Mouse (Mus musculus): ENCODE measurements around the gene Slc39a11. TPM values are rescaled to one million over a fixed set of nuclear protein-coding genes. Genes with fewer than 3 reads are reported as not detected.

Gene Slc39a11
- total and polyA plus RNA-seq, 3 experiments = 5.0 to 9.9 (median 5.3) TPM

DNA sequence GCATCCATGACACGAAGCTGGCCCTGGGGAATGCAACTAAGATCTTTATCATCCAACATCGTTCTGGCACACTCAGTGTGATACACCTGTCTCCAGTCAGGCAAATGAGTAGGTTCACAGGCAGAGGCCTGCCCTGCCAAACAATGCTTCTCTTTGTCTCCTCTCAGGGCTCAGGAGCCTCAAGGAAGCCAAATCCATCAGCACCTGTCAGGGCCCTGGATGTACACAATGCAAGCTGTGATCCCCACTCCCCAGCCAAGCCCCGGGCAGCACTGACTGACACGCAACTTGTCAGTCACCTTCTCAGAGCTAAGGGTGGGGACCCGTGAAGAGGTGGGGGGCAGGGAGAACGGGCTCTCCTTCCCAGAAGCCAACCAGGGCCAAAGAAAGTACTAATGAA, 417.8 kb downstream of the Slc39a11 start:
- ATAC-seq (ENCODE audit: extremely low read depth, insufficient number of reproducible peaks, low FRiP score, poor library complexity, severe bottlenecking) (no peak), DNase-seq (ENCODE audit: low spot score) (no peak)
- no peaks in the 10 kb centered on the region for H3K27me3 ChIP-seq (ENCODE audit: insufficient read depth, low read length)
- TF ChIP-seq POLR2AphosphoS5 (IDR thresholded peaks at IDR 0.05; ENCODE audit: insufficient replicate concordance, low read depth, low read length) (no peak), CTCF (IDR thresholded peaks at IDR 0.05; ENCODE audit: low read depth, low read length) (no peak), TAL1 (conservative IDR thresholded peaks at IDR 0.05; ENCODE audit: low read depth, low read length) (no peak), GATA1 (IDR thresholded peaks at IDR 0.05; ENCODE audit: borderline replicate concordance, low read length) (no peak), GATA2 (IDR thresholded peaks at IDR 0.05; ENCODE audit: borderline replicate concordance, low read depth, low read length) (no peak)
- no peaks in the 10 kb centered on the region for H3K4me1 ChIP-seq (ENCODE audit: insufficient read depth, low read depth, low read length)
- no peak overlapping the region for H3K4me3 ChIP-seq (ENCODE audit: low read depth, low read length)
- peaks cover 58% of the 10 kb centered on the region for H3K9me3 ChIP-seq (replicated peaks)
- no peaks in the 10 kb centered on the region for H3K36me3 ChIP-seq (replicated peaks)

GRCm38 (mm10) chr11:113230410-113231132, 419.3 kb downstream of the Slc39a11 start:
- H3K27me3 ChIP-seq (ENCODE audit: insufficient read depth, low read length) = no peaks in the 10 kb centered on the region
- ATAC-seq (ENCODE audit: extremely low read depth, insufficient number of reproducible peaks, low FRiP score, poor library complexity, severe bottlenecking) = no peak
- no peaks in the 10 kb centered on the region for H3K36me3 ChIP-seq (replicated peaks)
- H3K9me3 ChIP-seq (replicated peaks) = peaks cover 61% of the 10 kb centered on the region
- H3K4me1 ChIP-seq (ENCODE audit: insufficient read depth, low read depth, low read length) = no peaks in the 10 kb centered on the region
- no peak for DNase-seq (ENCODE audit: low spot score)
- H3K4me3 ChIP-seq (ENCODE audit: low read depth, low read length) = no peak overlapping the region
- no peak for TF ChIP-seq POLR2AphosphoS5 (IDR thresholded peaks at IDR 0.05; ENCODE audit: insufficient replicate concordance, low read depth, low read length)
- TF ChIP-seq TAL1 (conservative IDR thresholded peaks at IDR 0.05; ENCODE audit: low read depth, low read length) = no peak
- TF ChIP-seq GATA2 (IDR thresholded peaks at IDR 0.05; ENCODE audit: borderline replicate concordance, low read depth, low read length) = no peak
- no peak for TF ChIP-seq GATA1 (IDR thresholded peaks at IDR 0.05; ENCODE audit: borderline replicate concordance, low read length)
- no peak for TF ChIP-seq CTCF (IDR thresholded peaks at IDR 0.05; ENCODE audit: low read depth, low read length)

DNA sequence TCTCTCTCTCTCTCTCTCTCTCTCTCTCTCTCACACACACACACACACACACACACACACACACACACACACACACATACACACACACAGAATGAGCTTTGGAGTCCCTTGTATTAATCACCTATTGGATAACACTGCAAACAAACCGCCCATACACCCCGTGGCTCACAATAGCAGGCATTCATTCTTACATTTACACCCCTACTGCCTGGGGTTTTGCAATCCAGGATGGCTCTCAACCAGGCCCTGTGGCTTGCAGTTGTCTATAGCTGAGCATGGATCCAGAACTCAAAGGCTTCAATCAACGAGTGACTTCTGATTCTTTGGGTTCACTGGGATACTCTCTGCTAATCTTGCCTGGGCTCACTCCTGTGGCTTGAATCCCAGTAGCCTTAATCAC, 424.1 kb downstream of the Slc39a11 start:
- H3K36me3 ChIP-seq (replicated peaks) = no peaks in the 10 kb centered on the region
- H3K27me3 ChIP-seq (ENCODE audit: insufficient read depth, low read length) = no peaks in the 10 kb centered on the region
- DNase-seq (ENCODE audit: low spot score) (no peak), ATAC-seq (ENCODE audit: extremely low read depth, insufficient number of reproducible peaks, low FRiP score, poor library complexity, severe bottlenecking) (no peak)
- H3K9me3 ChIP-seq (replicated peaks) = peaks cover 75% of the 10 kb centered on the region
- no peak for TF ChIP-seq POLR2AphosphoS5 (IDR thresholded peaks at IDR 0.05; ENCODE audit: insufficient replicate concordance, low read depth, low read length)
- H3K4me3 ChIP-seq (ENCODE audit: low read depth, low read length) = no peak overlapping the region
- no peaks in the 10 kb centered on the region for H3K4me1 ChIP-seq (ENCODE audit: insufficient read depth, low read depth, low read length)

- H3K27me3 ChIP-seq (ENCODE audit: insufficient read depth, low read length) = no peaks in the 10 kb centered on the region
- DNase-seq (ENCODE audit: low spot score) (no peak), ATAC-seq (ENCODE audit: extremely low read depth, insufficient number of reproducible peaks, low FRiP score, poor library complexity, severe bottlenecking) (no peak)
- H3K36me3 ChIP-seq (replicated peaks) = no peaks in the 10 kb centered on the region
- H3K9me3 ChIP-seq (replicated peaks) = peaks cover 80% of the 10 kb centered on the region
- TF ChIP-seq POLR2AphosphoS5 (IDR thresholded peaks at IDR 0.05; ENCODE audit: insufficient replicate concordance, low read depth, low read length) (no peak), CTCF (IDR thresholded peaks at IDR 0.05; ENCODE audit: low read depth, low read length) (no peak), GATA1 (IDR thresholded peaks at IDR 0.05; ENCODE audit: borderline replicate concordance, low read length) (no peak), GATA2 (IDR thresholded peaks at IDR 0.05; ENCODE audit: borderline replicate concordance, low read depth, low read length) (no peak), TAL1 (conservative IDR thresholded peaks at IDR 0.05; ENCODE audit: low read depth, low read length) (no peak)
- no peaks in the 10 kb centered on the region for H3K4me1 ChIP-seq (ENCODE audit: insufficient read depth, low read depth, low read length)
- no peak overlapping the region for H3K4me3 ChIP-seq (ENCODE audit: low read depth, low read length)
Measured at GRCm38 (mm10) chr11:113223756-113224323, 426.0 kb downstream of the Slc39a11 start.

DNA sequence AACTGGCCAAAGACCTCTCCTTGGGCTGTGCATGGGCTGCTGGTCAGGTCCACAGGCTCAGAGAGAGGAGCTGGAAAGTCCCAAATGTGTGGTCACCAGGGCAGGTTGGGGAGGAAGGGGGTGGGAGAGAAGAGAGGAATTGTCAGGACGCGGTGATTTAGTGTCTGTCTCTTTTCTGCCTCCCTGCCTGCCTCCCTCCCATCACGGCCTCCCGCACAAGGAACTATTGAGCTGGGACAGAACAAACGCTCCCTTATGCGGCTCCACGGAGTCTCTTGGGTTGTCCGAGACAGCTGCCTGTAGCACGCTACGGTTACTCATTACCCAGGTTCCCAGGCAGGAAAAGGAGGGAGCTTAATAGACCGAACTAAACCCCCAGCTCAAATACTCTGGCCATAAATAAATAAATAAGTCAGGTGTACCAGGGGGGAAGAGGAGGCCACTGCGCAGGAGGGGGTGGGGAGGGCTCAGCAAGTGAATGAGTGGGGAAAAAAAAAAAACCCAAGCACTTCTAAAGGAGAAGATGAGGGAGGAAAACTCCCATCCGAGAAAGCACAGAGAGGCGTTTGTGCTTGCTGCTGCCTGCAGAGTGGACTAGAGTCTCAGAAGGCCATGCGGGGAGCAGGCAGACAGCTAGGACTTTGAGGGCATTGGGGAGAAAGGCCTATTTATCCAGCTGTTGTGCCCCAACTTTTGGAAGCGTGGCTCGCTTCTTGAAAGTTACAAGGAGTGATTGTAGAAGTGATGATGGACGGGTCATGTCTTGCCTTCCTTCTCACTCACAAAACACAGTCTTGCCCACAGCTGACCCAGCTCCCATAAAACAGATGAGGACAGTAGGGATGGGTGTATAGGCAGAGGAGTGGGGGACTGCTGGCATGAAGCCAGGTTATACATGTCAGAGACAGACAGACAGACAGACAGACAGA, 428.3 kb downstream of the Slc39a11 start:
- Histone ChIP-seq H3K27me3 (ENCODE audit: insufficient read depth, low read length) (no peaks in the 10 kb centered on the region), H3K4me3 (ENCODE audit: low read depth, low read length) (no peak overlapping the region), H3K4me1 (ENCODE audit: insufficient read depth, low read depth, low read length) (no peaks in the 10 kb centered on the region), H3K9me3 (replicated peaks) (peaks cover 73% of the 10 kb centered on the region), H3K36me3 (replicated peaks) (no peaks in the 10 kb centered on the region)
- DNase-seq (ENCODE audit: low spot score) = no peak
- ATAC-seq (ENCODE audit: extremely low read depth, insufficient number of reproducible peaks, low FRiP score, poor library complexity, severe bottlenecking) = no peak
- TF ChIP-seq CTCF (IDR thresholded peaks at IDR 0.05; ENCODE audit: low read depth, low read length) (no peak), TAL1 (conservative IDR thresholded peaks at IDR 0.05; ENCODE audit: low read depth, low read length) (no peak), GATA2 (IDR thresholded peaks at IDR 0.05; ENCODE audit: borderline replicate concordance, low read depth, low read length) (no peak), GATA1 (IDR thresholded peaks at IDR 0.05; ENCODE audit: borderline replicate concordance, low read length) (no peak), POLR2AphosphoS5 (IDR thresholded peaks at IDR 0.05; ENCODE audit: insufficient replicate concordance, low read depth, low read length) (no peak)

DNA sequence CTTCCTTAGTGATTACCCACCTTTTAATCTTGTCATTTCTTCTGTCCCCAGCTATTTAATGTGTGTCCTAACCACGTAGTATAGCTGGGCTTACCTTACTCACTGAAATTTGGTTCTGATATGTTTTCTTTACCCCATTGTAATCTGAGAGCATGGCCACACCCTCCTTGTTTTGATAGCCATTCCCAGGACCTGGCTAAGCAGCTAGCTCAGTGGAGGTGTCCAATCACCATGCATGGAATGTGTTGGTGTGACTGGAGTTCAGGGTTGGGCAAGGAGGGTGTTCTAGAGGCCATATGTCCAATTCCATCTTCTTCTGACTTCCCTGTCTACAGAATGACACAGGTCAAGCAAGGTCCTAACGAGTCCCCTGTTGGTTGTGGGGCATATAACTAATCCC, 429.2 kb downstream of the Slc39a11 start:
- Histone ChIP-seq H3K9me3 (replicated peaks) (peaks cover 68% of the 10 kb centered on the region), H3K4me3 (ENCODE audit: low read depth, low read length) (no peak overlapping the region), H3K36me3 (replicated peaks) (no peaks in the 10 kb centered on the region), H3K27me3 (ENCODE audit: insufficient read depth, low read length) (no peaks in the 10 kb centered on the region), H3K4me1 (ENCODE audit: insufficient read depth, low read depth, low read length) (no peaks in the 10 kb centered on the region)
- no peak for ATAC-seq (ENCODE audit: extremely low read depth, insufficient number of reproducible peaks, low FRiP score, poor library complexity, severe bottlenecking)
- DNase-seq (ENCODE audit: low spot score) = no peak
- TF ChIP-seq GATA1 (IDR thresholded peaks at IDR 0.05; ENCODE audit: borderline replicate concordance, low read length) (no peak), POLR2AphosphoS5 (IDR thresholded peaks at IDR 0.05; ENCODE audit: insufficient replicate concordance, low read depth, low read length) (no peak), GATA2 (IDR thresholded peaks at IDR 0.05; ENCODE audit: borderline replicate concordance, low read depth, low read length) (no peak), CTCF (IDR thresholded peaks at IDR 0.05; ENCODE audit: low read depth, low read length) (no peak), TAL1 (conservative IDR thresholded peaks at IDR 0.05; ENCODE audit: low read depth, low read length) (no peak)
